Mouse (Mus musculus) cerebellum, postnatal 4 days (tissue): ENCODE results near the gene Gm20538.

Source experiments
- DNase-seq, 2 experiments: peaks; one replicate each; pipeline ENCODE4 v3.0.0; 2022; ENCODE audit warnings: low spot score in 2 of 2, mixed read lengths in 1 of 2

The Gm20538 gene

DNA sequence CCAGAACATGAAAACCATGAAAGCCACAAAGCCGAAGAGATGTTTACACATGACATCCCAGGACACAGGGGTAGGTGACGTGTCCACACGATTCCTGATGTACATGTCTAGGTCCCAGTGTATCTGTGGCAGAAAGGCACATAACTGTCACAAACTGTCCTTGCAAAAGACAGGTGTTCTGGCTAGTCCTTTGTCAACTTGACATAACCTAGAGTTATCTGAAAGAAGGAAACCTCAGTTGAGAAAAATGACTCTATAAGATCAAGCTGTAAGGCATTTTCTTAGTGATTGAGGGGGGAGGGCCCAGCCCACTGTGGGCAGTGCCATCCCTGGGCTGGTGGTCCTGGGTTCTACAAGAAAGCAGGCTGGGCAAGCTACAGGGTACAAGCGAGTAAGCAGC is at the start of gene Gm20538:
Gene Gm20538, minus strand, starts transcription at position 101 of the 400 bp plus-strand sequence.
- DNase-seq, result no peak

DNA sequence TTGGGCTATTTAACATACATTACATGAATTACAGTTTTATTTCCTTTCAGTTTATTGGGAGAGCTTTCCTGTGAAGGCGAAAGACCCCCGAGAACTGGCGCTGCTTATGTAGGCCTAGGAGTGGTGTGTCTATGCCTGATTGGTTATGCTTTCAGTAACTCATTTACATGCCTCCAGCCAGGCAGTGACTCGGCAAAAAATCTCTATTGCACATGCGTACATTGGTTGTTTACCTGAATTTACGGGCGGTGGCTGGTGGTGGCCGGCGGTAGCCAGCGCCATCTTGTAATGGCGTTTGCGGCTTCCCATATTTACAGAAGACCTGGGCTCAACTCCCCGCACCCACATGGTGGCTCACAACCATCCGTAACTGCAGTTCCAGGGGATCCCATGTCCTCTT is 41.5 kb upstream of the Gm20538 start:
- no peak for DNase-seq

DNA sequence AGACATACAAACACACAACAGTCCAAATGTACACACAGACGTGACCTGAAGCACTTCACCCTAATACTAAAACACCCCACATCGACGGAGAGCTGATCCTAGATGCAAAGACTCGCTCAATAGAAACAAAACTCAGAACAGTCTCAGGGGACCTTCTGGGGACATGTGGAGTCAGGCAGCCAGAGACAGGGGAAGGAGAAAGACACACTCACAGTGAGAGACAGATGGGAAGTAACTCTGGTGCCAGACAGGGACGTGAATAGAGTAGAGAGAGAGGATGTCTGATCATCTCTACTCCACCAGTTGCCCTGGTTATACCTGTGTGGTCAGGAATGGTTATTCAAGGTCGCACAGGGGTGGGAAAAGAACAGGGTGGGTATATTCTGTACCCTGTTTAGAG is 39.0 kb upstream of the Gm20538 start:
- DNase-seq, result no peak

DNA sequence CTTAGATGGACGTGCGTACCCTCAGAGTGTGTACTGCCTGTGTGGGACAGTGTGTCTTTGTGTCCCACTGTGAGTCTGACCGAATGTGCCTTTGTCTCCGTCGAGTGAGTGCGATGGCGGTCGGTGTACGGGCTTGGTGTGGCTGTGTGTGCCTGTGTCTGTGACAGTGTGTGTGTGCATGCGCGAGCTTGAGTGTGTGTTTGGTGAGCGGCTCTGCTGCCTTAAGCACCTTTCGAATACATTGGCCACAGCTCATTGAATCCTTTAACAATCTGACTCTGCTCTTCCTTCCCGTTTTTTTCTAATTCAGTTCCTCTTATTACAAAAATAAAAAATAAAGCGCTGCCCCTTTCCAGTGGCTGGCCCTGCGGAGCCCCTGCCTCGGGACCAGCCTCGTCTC is 38.4 kb upstream of the Gm20538 start:
- DNase-seq, result no peak

DNA sequence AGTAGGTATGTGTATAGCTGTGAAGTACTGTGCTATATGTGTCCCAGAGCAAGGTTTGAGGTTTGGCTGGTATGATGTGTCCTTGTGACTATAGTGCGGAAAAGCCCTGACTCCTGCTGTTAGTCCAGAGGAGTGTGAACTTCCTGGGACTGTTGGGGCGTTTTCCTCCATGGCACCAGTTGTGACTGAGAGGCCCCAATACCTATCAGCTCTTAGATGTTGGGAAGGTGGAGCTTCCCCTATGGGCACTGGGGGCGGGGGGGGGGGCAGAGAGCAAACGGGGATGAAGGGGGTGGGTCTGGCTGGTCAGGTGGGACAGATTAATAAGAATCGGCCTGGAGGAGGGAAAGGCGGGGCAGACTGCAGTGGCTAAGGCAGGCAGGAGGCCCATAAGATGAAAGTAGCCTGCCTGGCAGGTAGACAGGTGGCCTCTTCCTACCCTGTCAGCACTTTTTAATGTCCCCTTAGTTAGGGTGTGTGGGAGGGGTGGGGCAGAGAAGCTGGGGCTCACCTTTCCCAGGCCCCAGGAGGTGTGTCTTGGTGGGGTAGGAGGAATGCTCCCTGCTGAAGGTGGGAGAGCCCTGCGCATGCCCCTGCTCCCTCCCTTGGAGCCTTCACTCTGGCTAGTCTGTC is 37.1 kb upstream of the Gm20538 start:
- DNase-seq, result no peak

DNA sequence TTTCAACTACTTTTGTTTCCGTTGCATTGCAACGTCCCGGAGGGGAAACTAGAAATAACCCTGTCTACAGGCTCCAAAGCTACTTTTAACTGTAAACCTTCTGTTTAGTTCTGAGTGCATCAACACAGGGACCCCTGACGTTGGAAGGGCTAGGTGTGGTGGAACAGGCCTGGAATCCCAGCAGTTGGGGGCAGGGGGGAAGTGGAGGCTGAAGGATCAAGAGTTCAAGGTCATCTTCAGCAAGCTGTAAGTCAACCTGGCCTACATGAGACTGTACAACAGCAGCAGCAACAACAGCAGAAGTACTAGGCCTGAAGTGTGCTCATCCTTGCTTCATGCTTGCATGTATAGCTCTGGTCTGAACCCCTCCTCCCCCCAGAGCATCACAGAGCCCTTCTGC is 35.4 kb upstream of the Gm20538 start:
- no peak for DNase-seq

DNA sequence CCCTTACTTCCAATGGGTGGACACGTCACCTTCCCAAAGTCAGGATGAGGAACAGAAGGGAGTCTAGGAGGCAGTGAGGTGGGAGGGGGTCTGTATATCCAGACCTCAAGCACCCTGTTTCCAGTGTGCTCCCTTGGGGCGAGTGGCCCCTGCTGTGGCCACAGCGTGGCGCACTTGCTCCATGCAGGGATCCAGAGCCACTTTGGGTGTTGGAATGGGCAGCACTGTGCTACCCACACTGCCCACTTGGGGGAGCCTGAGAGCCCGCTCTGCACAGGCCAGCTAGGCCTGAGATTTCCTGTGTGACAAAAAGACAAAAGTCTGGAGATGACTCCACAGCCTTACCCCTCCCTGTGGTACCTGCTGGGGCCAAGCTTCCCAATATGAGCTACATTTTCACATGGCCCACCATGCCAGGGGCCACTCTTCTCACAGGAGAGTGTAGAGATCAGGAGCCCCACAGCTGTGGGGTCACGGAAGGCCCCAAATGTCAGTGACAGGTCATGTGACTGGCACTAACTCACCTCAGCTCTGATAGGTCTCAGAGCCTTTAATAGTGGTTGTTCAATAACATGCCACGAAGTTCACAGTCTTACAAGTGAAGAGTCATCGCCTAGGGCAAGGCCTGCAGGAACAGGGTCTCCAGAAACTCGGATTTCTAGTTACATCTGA is 30.1 kb upstream of the Gm20538 start:
- peak; percentile 94 to 97 for DNase-seq

DNA sequence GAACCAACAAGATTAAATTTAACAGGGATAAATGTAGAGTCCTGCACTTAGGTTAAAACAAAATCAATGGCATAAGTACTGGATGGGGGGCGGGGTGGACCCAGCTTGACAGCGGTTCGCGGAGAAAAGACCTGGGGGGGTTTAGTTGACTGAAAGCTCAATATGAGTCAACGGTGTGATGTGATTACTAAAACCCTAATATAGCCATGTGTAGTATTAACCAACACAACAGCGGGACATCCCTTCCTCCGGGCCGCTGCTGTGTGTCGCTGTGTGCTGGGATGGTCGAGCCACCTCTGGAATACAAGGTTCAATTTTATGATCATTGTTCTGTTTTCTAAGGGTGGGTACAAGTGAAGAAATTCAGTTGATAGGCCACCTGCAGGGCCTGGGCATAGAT is 29.5 kb upstream of the Gm20538 start:
- DNase-seq, result no peak

DNA sequence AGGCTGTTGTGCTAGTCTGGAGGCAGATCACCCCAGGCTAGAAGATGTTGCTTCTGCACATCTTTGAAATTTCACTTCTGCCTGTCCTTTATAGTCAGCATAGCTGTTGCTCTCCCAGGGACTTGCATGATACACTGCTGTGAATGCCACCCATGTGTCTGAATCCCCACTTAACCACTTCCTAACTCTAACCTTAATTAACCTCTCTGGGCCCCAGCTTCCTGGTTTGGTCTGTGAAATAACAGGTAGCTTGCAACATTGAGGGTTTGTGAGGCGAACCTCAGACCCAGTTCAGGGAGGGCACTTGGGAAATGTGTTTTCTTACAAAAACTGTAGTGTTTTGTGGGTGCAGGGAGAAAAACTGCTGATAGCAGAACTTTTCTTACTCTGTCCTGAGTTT is 25.4 kb upstream of the Gm20538 start:
- DNase-seq, result no peak

DNA sequence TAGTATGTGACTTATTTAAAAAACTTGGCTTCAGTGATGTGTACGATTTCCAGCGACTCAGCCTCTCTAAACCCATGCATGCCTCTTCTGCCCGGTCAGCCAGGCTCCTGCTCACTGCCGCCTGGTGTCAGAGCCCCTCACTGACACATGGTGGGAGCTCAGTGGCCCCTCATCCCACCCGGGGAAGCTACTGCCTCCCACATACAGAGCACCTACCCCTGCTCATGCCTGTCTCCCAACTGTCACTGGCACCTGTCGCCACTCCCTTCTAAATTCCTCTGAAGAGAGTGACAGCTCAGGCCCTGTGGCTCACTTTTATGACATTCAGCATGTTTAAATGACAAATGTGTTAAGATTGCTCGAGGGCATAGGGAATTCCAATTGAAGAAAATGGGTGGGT is 23.6 kb upstream of the Gm20538 start:
- DNase-seq, result no peak

DNA sequence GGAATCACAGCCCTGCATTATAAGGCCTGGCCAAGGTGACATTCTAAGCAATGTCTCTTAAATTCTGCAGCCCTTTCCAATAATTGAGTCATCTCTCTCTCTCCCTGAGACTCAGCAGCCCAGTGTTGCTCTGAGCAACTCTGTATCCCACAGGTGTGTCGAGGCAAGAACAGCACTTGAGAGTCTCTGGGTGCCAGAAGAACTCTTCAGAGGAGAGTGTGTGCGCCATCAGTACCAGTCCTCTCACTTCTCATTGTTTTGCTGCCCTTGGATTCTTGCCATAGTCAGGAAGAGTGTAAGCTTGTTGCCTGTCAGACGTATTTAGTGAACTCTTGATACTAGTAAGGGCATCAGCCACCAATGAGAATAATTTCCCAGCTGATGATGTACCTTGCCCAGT is 15.1 kb upstream of the Gm20538 start:
- DNase-seq, result no peak

DNA sequence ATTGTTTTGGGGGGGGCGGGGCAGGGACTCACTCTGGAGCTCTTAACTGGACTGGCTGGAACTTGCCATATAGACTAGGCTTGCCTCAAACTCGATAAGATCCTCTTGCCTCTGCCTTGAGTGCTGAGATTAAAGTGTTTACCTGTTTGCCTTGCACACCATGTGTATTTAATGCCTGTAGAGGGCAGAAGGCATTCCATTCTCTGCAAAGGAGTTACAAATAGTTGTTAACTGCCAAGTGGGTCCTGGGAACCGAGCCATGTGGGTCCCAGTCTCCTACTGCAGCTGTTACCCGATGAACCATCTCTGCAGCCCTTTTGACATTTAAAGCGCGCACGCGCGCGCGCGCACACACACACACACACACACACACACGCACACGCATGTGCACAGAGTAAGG is 11.4 kb upstream of the Gm20538 start:
- DNase-seq, result no peak

DNA sequence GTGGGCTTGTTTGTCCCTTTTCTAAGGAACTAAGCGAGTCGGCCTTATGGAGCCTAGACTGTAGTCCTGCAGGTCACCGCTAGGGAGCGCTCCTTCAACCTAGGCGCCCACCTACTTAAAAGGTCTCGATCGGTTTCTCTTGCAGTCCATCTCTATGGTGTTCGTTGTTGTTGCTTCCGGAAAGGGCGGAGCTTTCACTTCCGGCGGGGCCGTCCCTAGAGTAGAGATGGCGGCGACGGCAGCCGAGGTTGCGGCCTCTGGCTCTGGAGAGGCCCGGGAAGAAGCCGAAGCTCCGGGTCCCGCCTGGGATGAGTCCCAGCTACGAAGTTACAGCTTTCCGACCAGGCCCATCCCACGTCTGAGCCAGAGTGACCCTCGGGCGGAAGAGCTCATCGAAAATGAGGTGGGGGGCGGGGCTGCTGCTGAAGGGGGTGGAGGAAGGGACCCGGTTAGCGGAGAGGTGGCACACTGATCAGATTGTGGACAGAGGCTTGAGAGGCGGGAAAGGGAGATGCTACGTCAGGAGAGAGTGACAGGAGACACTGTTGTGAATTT is 10.1 kb upstream of the Gm20538 start, which contains the start of gene Hif1an:
Gene Hif1an, plus strand, starts transcription at position 199 of the 555 bp plus-strand sequence.
- peak; percentile 85 to 95 for DNase-seq

DNA sequence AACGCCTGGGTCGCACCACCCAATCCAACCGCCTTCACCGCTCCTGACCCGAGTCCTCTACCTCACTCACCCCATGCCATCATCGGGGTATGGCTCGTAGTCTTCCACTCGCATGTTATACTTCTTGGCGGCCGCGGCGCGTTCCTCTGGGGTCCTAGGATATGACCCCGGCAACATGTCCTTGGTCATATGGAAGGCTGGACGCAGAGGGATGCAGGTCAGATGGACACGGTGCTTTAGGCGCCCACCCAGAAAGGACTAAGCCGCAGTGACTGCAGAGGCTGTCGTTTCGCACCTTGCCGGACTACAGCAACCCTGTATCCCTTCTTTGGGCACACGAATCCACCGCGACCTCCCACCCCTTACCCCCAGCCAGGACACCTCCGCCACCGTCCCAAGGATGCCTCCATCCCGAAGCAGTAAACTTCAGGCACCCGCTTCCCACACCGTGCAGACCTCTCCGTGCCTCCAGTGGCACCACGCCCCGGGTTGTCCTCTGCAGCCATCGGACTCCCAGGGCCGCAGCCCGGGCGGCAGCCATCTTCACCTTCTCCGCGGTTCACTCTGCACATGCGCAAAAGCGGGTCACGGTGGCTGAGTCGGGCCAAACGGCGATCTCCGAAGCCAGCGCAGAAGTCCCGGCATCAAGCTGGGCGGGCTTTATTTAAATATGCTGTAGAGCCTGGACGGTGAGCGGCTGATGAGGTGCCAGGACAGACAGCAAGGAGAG is 2.4 kb upstream of the Gm20538 start, which contains the start of gene Ndufb8:
Gene Ndufb8, minus strand, starts transcription at position 580 of the 730 bp plus-strand sequence.
- DNase-seq, result peak; percentile 95 to 96

DNA sequence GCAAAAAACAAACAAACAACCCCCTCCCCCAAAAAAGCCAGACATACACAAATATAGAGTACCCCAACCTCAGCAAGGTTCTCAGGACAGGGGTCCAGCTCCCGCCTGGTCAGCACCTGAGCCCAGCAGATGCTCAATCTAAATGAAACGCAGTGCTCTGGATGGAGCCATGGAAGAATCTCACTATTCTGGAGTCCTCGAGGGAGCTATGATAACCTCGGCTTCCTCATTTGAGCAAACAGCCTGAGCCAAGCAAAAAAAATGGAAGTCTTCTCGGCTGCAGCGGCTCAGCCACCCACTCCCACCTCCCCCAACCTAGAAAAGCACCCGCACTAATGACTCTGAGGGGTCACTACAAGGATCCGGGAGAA is 1.8 kb upstream of the Gm20538 start:
- DNase-seq, result no peak

DNA sequence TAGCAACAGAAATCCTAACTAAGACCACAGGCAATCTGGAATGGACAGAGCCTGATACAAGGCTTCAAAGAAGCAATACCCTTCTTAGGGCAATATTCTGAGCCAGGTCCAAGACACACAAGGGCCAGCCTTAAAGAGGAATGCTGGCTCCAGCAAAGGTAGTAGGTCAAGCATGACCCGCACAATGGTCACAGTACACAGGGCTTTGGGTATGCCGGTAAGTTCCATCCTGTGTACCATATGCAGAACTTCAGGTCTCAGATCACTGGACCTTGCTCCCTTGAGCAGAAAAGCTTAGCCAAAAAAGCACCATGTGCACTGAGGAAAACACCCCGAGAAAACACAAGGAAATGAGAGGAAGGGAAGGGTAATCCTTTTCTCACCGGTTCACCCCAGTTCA is 655 bp upstream of the Gm20538 start:
- DNase-seq, result no peak

DNA sequence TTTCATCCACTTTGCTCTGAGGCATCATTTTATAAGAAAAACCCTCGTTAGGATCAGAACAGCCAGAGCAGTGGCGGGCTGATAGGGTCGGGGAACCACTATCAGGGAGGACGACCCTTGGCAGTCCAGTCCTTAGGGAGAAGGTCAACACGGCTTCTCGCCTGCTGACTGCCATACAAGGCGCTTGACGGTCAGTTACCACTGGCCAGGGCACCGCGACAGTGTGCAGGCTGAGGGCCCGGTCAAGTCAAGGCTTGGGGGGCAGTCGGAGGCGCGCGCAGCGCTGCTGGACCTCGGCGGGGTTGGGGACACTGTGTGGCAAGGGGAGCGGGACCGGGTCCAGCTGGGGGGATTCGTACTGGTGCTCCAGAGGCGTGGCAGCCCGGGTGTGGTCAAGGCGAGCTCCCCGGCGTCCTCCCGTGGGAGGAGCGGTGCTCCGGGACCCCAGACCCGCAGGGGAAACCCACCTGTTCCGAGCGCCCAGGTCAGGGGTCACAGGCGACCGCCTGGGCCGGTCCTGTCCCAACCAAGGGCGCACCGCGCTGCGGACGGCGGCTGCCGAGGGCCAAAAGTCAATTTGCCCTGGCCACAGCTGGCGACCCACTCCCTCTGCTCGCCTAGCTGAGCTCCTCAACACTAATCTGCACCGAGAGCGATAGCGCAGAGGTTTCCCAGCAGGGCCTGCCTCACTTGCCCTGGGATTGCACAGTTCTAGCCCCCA is 7.2 kb downstream of the Gm20538 start, which contains the start of gene Sec31b:
Gene Sec31b, minus strand, starts transcription at position 544 of the 721 bp plus-strand sequence.
- DNase-seq, result peak; percentile 28 to 31

DNA sequence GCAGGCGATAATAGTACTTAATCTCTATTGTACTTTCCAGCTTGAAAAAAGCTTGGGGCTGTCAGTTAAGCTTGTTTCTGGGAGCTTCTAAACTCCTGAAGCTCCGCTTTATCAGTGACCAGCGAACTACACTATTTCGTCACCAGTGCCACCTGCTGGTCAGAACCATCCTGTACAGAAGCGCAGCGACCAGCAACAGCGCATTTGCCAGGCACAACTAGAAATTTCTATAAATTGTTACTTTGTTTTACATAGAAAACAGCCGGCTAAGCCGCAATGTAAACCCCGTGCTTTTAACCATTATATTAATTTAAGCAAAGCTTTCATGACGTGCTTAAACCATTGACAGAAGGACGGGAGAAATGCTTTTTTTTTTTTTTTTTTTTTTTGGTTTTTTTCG is 7.9 kb downstream of the Gm20538 start:
- DNase-seq, result peak; percentile 50 to 69

DNA sequence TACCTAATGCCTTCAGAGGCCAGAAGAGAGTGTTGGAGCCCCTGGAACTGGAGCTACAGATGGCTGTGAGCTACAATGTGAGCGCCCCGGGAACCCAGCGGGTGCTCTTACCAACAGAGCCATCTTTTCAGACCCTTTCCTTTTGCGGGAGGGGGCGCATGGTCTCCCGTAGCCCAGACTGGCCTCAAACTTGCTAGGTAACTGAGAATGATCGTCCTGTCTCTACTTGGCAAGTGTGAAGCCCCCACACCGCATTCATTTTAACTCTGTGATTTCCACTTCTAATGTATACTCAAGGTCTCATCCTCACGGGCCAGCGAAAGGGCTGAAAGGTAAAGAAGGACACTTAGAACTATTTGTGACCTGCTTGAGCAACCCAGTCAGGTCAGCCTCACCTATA is 8.3 kb downstream of the Gm20538 start:
- DNase-seq, result no peak

DNA sequence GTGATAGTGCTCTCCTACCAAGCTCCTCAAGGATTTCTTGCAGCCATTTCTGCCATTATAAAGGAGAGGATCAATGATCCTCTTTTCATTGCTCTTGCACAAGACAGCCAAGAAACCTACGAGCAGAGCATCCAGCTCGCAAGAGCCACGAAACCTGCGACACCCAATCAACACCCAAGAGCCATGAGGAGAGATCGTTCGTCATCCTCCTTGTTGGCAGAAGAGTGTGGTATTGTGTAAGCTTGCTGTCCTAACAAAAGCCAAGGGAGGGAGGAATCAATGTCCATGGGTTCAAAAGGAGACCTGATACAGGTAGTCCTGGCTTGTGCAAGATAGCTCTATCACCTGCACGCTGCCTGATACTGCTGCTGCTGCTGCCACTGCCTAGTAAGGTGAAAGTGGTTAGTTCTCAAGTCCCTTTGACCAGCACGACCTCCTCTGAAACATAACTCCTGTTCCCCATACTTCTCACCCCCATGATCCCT is 9.9 kb downstream of the Gm20538 start:
- no peak for DNase-seq

DNA sequence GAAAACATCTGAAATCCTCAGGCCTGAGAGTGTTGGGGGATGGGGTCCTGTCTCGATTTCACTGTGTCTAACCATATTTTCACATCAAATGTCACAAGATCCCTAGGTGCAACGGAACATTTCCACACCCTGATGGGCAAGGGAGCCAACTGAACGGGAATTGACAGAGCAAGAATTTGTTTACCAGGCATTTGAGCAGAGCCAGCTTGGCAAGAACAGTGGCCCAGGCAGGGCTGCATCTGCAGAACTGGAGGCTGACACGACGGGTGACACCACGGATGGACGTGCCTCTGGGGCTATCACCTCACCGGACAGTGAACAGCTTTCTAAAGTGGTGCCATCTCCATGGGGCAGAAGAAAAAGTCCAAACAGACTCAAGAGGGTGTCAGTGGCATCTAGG is 15.2 kb downstream of the Gm20538 start:
- DNase-seq, result no peak

DNA sequence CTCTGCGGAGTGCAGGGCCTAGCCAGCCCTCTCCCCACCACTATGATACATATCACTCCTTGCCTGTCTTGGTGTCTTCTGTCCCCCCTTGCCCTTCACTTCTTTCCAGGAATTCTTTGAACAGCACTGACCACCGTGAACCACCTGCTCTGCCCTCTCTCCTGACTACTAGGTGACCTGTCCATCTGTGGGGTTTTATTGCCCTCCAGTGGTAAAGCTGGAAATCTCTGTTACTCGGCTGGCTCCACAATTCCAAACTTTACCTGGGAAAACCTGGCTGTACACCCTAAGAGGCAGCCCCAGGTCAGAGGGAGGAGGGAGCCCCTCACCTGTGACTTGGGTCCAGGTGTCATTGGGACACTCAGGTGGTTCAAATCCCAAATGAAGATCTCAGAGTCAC is 17.3 kb downstream of the Gm20538 start:
- DNase-seq, result no peak
